Mouse (Mus musculus) intestine, embryonic 16.5 days (tissue): ENCODE measurements at regions not wholly inside any gene's neighbourhood (a gene's known extent, or its start where the extent isn't known, plus 50 kb on each side); places are given as distances from the start of the nearest gene placed in this dataset.

Experiments used
- ATAC-seq: fragments of 200-750 bp; cut with Nextera tagmentation; 2 replicates; pipeline ENCODE4 v1.8.0; 2017; ENCODE audit warnings: moderate TSS enrichment, moderate library complexity
- H3K27ac ChIP-seq: fragments of 300-500 bp; sonication (generic); 2 replicates; pipeline ENCODE4 v1.5.1; 2014; ENCODE audit warnings: mild to moderate bottlenecking, low read length
- H3K27me3 ChIP-seq: fragments of 300-500 bp; sonication (generic); replicated peaks from 2 replicates; pipeline ENCODE4 v1.6.1; 2014; ENCODE audit warnings: low read length, control low read depth, mixed read lengths; ENCODE audit not compliant: control insufficient read depth, insufficient read depth
- H3K36me3 ChIP-seq: fragments of 300-500 bp; sonication (generic); 2 replicates; pipeline ENCODE4 v1.6.1; 2014; ENCODE audit warnings: low read length, control low read depth; ENCODE audit not compliant: control insufficient read depth, insufficient read depth
- H3K4me1 ChIP-seq: fragments of 300-500 bp; sonication (generic); 2 replicates; pipeline ENCODE4 v1.6.1; 2014; ENCODE audit warnings: low read length, control low read depth, mixed read lengths; ENCODE audit not compliant: control insufficient read depth, insufficient read depth
- H3K4me2 ChIP-seq: fragments of 300-500 bp; sonication (generic); 2 replicates; pipeline ENCODE4 v1.6.1; 2014; ENCODE audit warnings: low read depth, low read length, control low read depth
- H3K4me3 ChIP-seq: fragments of 300-500 bp; sonication (generic); 2 replicates; pipeline ENCODE4 v1.5.1; 2014; ENCODE audit warnings: mild to moderate bottlenecking, low read length
- H3K9ac ChIP-seq: fragments of 300-500 bp; sonication (generic); 2 replicates; pipeline ENCODE4 v1.6.1; 2014; ENCODE audit warnings: low read depth, low read length
- H3K9me3 ChIP-seq: fragments of 300-500 bp; sonication (generic); 2 replicates; pipeline ENCODE4 v1.6.1; 2016; ENCODE audit warnings: low read length, control low read depth; ENCODE audit not compliant: control insufficient read depth
- WGBS: fragments of 180-500 bp; shearing (Covaris S2); extraction: QIAGEN DNeasy Blood & Tissue Kit; methylation state at CpG from one replicate; pipeline ENCODE4 v1.1.7; 2014; 5-methylcytosine and 5-hydroxymethylcytosine counted together

DNA sequence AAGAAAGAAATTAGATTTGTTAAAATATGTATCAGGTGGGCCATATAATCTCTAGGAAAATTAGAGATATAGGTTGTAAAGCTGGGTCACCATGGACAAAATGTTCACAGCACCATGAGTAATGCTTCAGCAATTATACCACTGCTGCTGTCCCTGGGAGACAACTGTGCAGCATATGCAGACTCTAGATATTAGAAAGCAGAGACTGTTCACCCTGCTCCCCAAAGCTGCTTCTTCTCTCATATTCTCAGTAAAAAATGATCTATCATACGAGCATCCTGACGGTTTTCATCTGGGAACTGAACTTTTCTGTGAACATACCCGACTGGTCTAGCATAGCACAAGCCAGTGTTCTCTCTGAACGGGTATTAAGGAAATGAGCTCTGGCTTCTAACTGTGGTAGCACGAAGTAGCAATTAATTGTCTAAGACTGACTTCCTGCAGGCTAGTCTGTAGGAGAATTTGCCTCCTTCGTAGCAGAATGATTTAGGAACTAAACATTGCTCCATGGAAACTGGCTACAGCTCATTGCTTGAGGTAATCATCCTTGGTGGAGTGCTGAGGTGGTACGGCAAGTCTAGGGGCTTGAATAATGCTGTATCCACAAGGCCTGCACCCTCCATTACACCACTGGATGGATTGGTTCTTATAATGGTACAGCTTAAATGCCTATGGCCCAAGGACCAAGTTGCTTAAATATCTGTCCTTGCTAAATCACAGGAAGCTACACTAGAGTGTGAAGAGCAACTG is 305.9 kb downstream of the Otol1 start:
- ATAC-seq = no peak
- no peak overlapping the region for H3K4me2 ChIP-seq
- H3K27ac ChIP-seq = no peak overlapping the region
- H3K4me1 ChIP-seq = no peaks in the 10 kb centered on the region
- no peaks in the 10 kb centered on the region for H3K36me3 ChIP-seq
- H3K9ac ChIP-seq = no peak overlapping the region
- no peak overlapping the region for H3K4me3 ChIP-seq
- no peaks in the 10 kb centered on the region for H3K9me3 ChIP-seq
- WGBS = 58% methylated on average over 7 of the region's 7 CpGs
- no peaks in the 10 kb centered on the region for H3K27me3 ChIP-seq

DNA sequence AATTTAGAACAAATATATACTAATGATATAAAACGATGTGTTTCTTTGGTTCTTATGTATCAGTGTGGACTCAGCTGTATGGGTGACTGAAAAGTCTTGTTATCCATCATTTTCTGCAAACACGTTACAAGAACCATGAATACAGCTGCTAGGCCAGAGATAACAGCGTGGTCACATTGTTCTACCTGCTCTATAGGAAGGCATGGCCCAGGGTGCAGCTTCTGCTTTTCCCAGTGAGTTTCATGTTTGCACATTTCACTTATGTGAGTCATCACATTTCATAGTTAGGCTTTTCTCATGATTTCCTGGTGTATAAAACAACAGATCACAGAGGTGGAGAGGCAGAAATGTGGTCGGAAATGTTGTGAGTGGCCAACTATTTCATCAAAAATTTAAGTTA is 306.8 kb downstream of the Otol1 start:
- no peak for ATAC-seq
- 83% methylated on average over 4 of the region's 4 CpGs for WGBS

DNA sequence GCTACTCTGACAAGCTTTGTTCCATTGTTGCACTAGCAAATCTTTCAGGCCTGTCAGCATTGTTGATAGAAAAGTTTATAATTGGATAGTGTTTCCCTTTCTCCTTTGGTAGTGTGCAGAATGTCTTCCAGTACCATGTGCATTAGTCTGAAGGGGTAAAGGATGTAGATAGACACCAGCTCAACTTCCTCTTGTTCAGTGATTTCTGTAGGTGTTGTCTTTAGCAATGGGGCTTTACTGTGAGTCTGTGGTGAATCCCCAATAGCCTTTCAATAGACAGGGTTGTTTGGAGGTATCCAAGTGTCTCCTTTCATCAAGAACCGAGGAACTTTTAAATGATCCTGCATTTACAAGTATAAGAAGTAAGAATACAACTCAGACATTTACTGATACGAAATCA is 311.0 kb downstream of the Otol1 start:
- Histone ChIP-seq H3K27ac (no peak overlapping the region), H3K4me2 (no peak overlapping the region), H3K4me3 (no peak overlapping the region), H3K27me3 (no peaks in the 10 kb centered on the region), H3K9me3 (no peaks in the 10 kb centered on the region), H3K36me3 (no peaks in the 10 kb centered on the region), H3K9ac (no peak overlapping the region), H3K4me1 (no peaks in the 10 kb centered on the region)
- 85% methylated on average over 2 of the region's 2 CpGs for WGBS
- no peak for ATAC-seq

More for the DNA sequence above, 306.8 kb downstream of the Otol1 start:
- no peaks in the 10 kb centered on the region for H3K9me3 ChIP-seq
- H3K27ac ChIP-seq = no peak overlapping the region
- H3K36me3 ChIP-seq = no peaks in the 10 kb centered on the region
- H3K27me3 ChIP-seq = no peaks in the 10 kb centered on the region
- no peak overlapping the region for H3K4me3 ChIP-seq
- H3K4me1 ChIP-seq = no peaks in the 10 kb centered on the region
- H3K9ac ChIP-seq = no peak overlapping the region
- H3K4me2 ChIP-seq = no peak overlapping the region

DNA sequence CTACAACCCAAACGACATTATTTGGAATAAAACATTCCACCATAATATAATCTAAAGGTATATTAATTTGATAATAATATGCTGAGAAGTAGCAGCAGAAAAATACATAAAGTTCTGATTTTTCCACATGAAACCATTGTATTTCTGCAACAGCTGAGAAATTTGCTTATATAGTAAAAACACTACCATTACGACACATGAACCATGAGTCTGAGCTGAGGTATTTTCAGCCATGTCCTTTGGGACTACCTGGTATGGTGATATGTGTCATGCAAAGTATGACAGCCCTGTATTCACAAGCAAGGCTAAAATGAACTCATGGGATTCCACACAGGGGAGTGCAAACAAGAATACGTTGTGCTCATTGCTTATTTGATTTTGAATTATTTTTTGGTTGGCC is 311.7 kb downstream of the Otol1 start:
- ATAC-seq = no peak
- no peak overlapping the region for H3K4me2 ChIP-seq

DNA sequence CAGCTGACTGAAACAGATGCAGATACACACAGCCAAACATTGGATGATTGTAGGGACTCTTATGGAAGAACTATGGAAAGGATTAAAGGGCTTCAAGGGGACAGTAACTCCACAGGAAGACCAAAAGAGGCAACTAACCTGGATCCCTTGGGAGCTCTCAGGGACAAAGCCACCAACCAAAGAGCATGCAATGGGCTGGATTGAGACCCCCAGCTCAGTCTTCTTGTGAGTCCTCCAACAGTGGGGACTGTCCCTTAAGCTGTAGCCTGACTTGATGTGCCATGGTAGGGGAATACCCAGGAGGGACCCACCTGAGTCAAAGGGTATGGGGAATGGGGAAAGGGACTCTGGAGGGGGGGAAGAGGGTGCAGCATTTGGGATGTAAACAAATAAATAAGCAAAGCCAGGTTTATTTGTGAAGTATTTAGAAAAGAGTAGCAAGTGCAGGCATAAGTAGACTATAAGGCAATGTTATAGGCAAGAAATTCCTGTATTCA is 313.8 kb downstream of the Otol1 start:
- Histone ChIP-seq H3K4me2 (no peak overlapping the region), H3K27me3 (no peaks in the 10 kb centered on the region), H3K4me1 (no peaks in the 10 kb centered on the region), H3K27ac (no peak overlapping the region), H3K4me3 (no peak overlapping the region), H3K9ac (no peak overlapping the region), H3K9me3 (no peaks in the 10 kb centered on the region), H3K36me3 (no peaks in the 10 kb centered on the region)
- no peak for ATAC-seq

More for the DNA sequence above, 311.7 kb downstream of the Otol1 start:
- no peak overlapping the region for H3K27ac ChIP-seq
- 85% methylated on average over 3 of the region's 3 CpGs for WGBS
- H3K4me1 ChIP-seq = no peaks in the 10 kb centered on the region
- H3K9me3 ChIP-seq = no peaks in the 10 kb centered on the region
- no peak overlapping the region for H3K4me3 ChIP-seq
- H3K36me3 ChIP-seq = no peaks in the 10 kb centered on the region
- H3K27me3 ChIP-seq = no peaks in the 10 kb centered on the region
- H3K9ac ChIP-seq = no peak overlapping the region

DNA sequence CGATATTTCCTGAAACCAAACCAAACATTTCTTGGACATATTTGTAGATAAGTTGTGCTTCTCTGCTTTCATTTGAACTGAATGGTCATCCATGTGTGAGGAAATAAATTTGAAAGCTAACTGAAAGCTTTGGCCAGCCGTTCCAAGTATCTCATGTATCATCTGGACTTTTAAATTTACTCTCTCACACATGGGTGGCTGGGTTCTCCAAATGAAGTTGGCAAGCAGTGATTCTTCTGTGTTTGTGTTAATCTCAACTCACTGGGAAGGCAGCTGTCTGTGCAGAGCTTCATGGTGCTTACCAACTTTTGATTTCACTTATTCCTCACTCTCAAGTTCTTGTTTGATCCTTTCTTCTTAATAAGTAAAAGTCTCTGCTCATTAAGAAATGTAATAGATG is 317.3 kb downstream of the Otol1 start:
- Histone ChIP-seq H3K27me3 (no peaks in the 10 kb centered on the region), H3K36me3 (no peaks in the 10 kb centered on the region), H3K4me1 (no peaks in the 10 kb centered on the region), H3K9ac (no peak overlapping the region), H3K9me3 (no peaks in the 10 kb centered on the region), H3K4me2 (no peak overlapping the region), H3K4me3 (no peak overlapping the region), H3K27ac (no peak overlapping the region)
- 73% methylated on average over 2 of the region's 2 CpGs for WGBS
- no peak for ATAC-seq
